14 mouse cellular contexts compared by ENCODE assay signal in genomic region chr10:128388941-128389340, GRCm38 (mm10). TPM values are rescaled to one million over a fixed set of nuclear protein-coding genes. Genes with fewer than 3 reads are reported as not detected.
"Had no signal": no experiment of that assay in that cellular context is flagged by ENCODE, and none has a peak within 500 bp of the region (broad histone marks: within the 10 kb centered on the region; RNA-seq: fewer than 3 reads in every experiment).

No protein-coding gene starts in this region.

- H3K4me3 ChIP-seq: limb, embryonic 13.5 days; midbrain, embryonic 10.5 days; myocyte; neural tube, embryonic 15.5 days; stomach, embryonic 15.5 days had no signal

- H3K9ac ChIP-seq: limb, embryonic 13.5 days; lung, embryonic 14.5 days; neural tube, embryonic 15.5 days; stomach, embryonic 15.5 days had no signal

- ATAC-seq: intestine, postnatal 0 days had no signal

- H3K4me2 ChIP-seq: limb, embryonic 13.5 days; lung, embryonic 14.5 days; neural tube, embryonic 15.5 days; stomach, embryonic 15.5 days had no signal

- DNase-seq: kidney, adult 8-10 months; left cerebral cortex, postnatal 4 days; lung, embryonic 14.5 days; lung, postnatal 10 days; lung, postnatal 4 days; retina, postnatal 1 day; right cerebral cortex, postnatal 14 days had no signal

- H3K27ac ChIP-seq: limb, embryonic 13.5 days; midbrain, embryonic 10.5 days; neural tube, embryonic 15.5 days; stomach, embryonic 15.5 days had no signal

- H3K27me3 ChIP-seq: limb, embryonic 13.5 days; neural tube, embryonic 15.5 days; stomach, embryonic 15.5 days had no signal

- H3K9me3 ChIP-seq: limb, embryonic 13.5 days; midbrain, embryonic 10.5 days; neural tube, embryonic 15.5 days; stomach, embryonic 15.5 days had no signal

- H3K4me1 ChIP-seq: limb, embryonic 13.5 days; neural tube, embryonic 15.5 days; stomach, embryonic 15.5 days had no signal

RNA-seq across cellular contexts. Expression of gene Slc39a5, which starts 12.1 kb away (rescaled TPM):
- polyA plus RNA-seq: myocyte; neural tube, embryonic 11.5 days had no signal
